Mouse (Mus musculus): ENCODE data around the gene Sirt2. TPM values are rescaled to one million over a fixed set of nuclear protein-coding genes. Genes with fewer than 3 reads are reported as not detected.

The Sirt2 gene
- polyA plus RNA-seq, 1 experiment from 2014 or later: 110 TPM

GRCm38 (mm10) chr7:28807641-28808220 lies 41.2 kb downstream of the Sirt2 start:
- peak overlapping the region; percentile 89 for H3K9ac ChIP-seq (replicated peaks; ENCODE audit: low read depth, low read length)
- no peak for ATAC-seq (ENCODE audit: low read depth)

GRCm38 (mm10) chr7:28808221-28808941 lies 41.8 kb downstream of the Sirt2 start, which contains the start of gene Hnrnpl:
TSS of gene Hnrnpl (plus strand) at chr7:28808541.
- H3K4me1 ChIP-seq (ENCODE audit: control insufficient read depth, insufficient read depth, low read length): peaks cover 22% of the 10 kb centered on the region
- no peak; the same call in 1 of the 2 replicates for ATAC-seq (ENCODE audit: low read depth)

More at GRCm38 (mm10) chr7:28807641-28808220, 41.2 kb downstream of the Sirt2 start:
- Histone ChIP-seq H3K4me3 (ENCODE audit: low read depth, low read length) (peak overlapping the region; percentile 78), H3K4me2 (ENCODE audit: low read depth, low read length) (peak overlapping the region; percentile 91), H3K9me3 (ENCODE audit: control insufficient read depth, low read length) (no peaks in the 10 kb centered on the region), H3K27ac (ENCODE audit: low read depth, low read length) (peak overlapping the region; percentile 100), H3K27me3 (ENCODE audit: control insufficient read depth, insufficient read depth, low read length) (no peaks in the 10 kb centered on the region), H3K4me1 (ENCODE audit: control insufficient read depth, insufficient read depth, low read length) (peaks cover 19% of the 10 kb centered on the region), H3K36me3 (ENCODE audit: control insufficient read depth, insufficient read depth, low read length) (peaks cover 4% of the 10 kb centered on the region; the same call in 1 of the 2 replicates)
- 50% methylated on average over 8 of the region's 8 CpGs for WGBS

GRCm38 (mm10) chr7:28808957-28809393 lies 42.4 kb downstream of the Sirt2 start:
- Histone ChIP-seq H3K4me3 (ENCODE audit: low read depth, low read length) (peak overlapping the region; percentile 78), H3K9me3 (ENCODE audit: control insufficient read depth, low read length) (no peaks in the 10 kb centered on the region), H3K27ac (ENCODE audit: low read depth, low read length) (peak overlapping the region; percentile 100), H3K36me3 (ENCODE audit: control insufficient read depth, insufficient read depth, low read length) (peaks cover 14% of the 10 kb centered on the region), H3K4me2 (ENCODE audit: low read depth, low read length) (peak overlapping the region; percentile 91), H3K4me1 (ENCODE audit: control insufficient read depth, insufficient read depth, low read length) (peaks cover 22% of the 10 kb centered on the region), H3K9ac (replicated peaks; ENCODE audit: low read depth, low read length) (peak overlapping the region; percentile 89), H3K27me3 (ENCODE audit: control insufficient read depth, insufficient read depth, low read length) (no peaks in the 10 kb centered on the region)
- ATAC-seq (ENCODE audit: low read depth): peak; percentile 51
- WGBS: under 1% methylated on average over 21 of the region's 32 CpGs

More at GRCm38 (mm10) chr7:28808221-28808941, 41.8 kb downstream of the Sirt2 start, which contains the start of gene Hnrnpl:
- peak within 1 kb of the TSS; percentile 91 for H3K4me2 ChIP-seq (ENCODE audit: low read depth, low read length)
- H3K36me3 ChIP-seq (ENCODE audit: control insufficient read depth, insufficient read depth, low read length): peaks cover 8% of the 10 kb centered on the region; the same call in 1 of the 2 replicates
- no peaks in the 10 kb centered on the region for H3K9me3 ChIP-seq (ENCODE audit: control insufficient read depth, low read length)
- 5% methylated on average over 34 of the region's 35 CpGs for WGBS
- peak within 1 kb of the TSS; percentile 78 for H3K4me3 ChIP-seq (ENCODE audit: low read depth, low read length)
- peak within 1 kb of the TSS; percentile 100 for H3K27ac ChIP-seq (ENCODE audit: low read depth, low read length)
- H3K27me3 ChIP-seq (ENCODE audit: control insufficient read depth, insufficient read depth, low read length): no peaks in the 10 kb centered on the region
- peak within 1 kb of the TSS; percentile 89 for H3K9ac ChIP-seq (replicated peaks; ENCODE audit: low read depth, low read length)

- H3K27ac ChIP-seq (ENCODE audit: low read depth, low read length): peak overlapping the region; percentile 100
- no peaks in the 10 kb centered on the region for H3K27me3 ChIP-seq (ENCODE audit: control insufficient read depth, insufficient read depth, low read length)
- H3K9ac ChIP-seq (replicated peaks; ENCODE audit: low read depth, low read length): peak overlapping the region; percentile 89
- peaks cover 22% of the 10 kb centered on the region for H3K4me1 ChIP-seq (ENCODE audit: control insufficient read depth, insufficient read depth, low read length)
- peak; percentile 21 for ATAC-seq (ENCODE audit: low read depth)
- peak overlapping the region; percentile 78 for H3K4me3 ChIP-seq (ENCODE audit: low read depth, low read length)
- H3K9me3 ChIP-seq (ENCODE audit: control insufficient read depth, low read length): no peaks in the 10 kb centered on the region
- H3K36me3 ChIP-seq (ENCODE audit: control insufficient read depth, insufficient read depth, low read length): peaks cover 20% of the 10 kb centered on the region
- peak overlapping the region; percentile 91 for H3K4me2 ChIP-seq (ENCODE audit: low read depth, low read length)
- WGBS: under 1% methylated on average over 35 of the region's 35 CpGs
Measured at GRCm38 (mm10) chr7:28809401-28810089, 43.0 kb downstream of the Sirt2 start.

GRCm38 (mm10) chr7:28810107-28811066 lies 43.9 kb downstream of the Sirt2 start:
- WGBS: under 1% methylated on average over 69 of the region's 70 CpGs
- H3K36me3 ChIP-seq (ENCODE audit: control insufficient read depth, insufficient read depth, low read length): peaks cover 28% of the 10 kb centered on the region
- H3K27me3 ChIP-seq (ENCODE audit: control insufficient read depth, insufficient read depth, low read length): no peaks in the 10 kb centered on the region
- H3K4me2 ChIP-seq (ENCODE audit: low read depth, low read length): peak overlapping the region; percentile 91
- H3K4me1 ChIP-seq (ENCODE audit: control insufficient read depth, insufficient read depth, low read length): peaks cover 27% of the 10 kb centered on the region
- no peaks in the 10 kb centered on the region for H3K9me3 ChIP-seq (ENCODE audit: control insufficient read depth, low read length)
- peak; percentile 94 for ATAC-seq (ENCODE audit: low read depth)
- peak overlapping the region; percentile 100 for H3K27ac ChIP-seq (ENCODE audit: low read depth, low read length)
- peak overlapping the region; percentile 78 for H3K4me3 ChIP-seq (ENCODE audit: low read depth, low read length)
- peak overlapping the region; percentile 90 for H3K9ac ChIP-seq (replicated peaks; ENCODE audit: low read depth, low read length)

- H3K27me3 ChIP-seq (ENCODE audit: control insufficient read depth, insufficient read depth, low read length): no peaks in the 10 kb centered on the region
- WGBS: 0% methylated on average over 39 of the region's 40 CpGs
- H3K36me3 ChIP-seq (ENCODE audit: control insufficient read depth, insufficient read depth, low read length): peaks cover 37% of the 10 kb centered on the region
- H3K4me2 ChIP-seq (ENCODE audit: low read depth, low read length): peak overlapping the region; percentile 97
- peaks cover 28% of the 10 kb centered on the region for H3K4me1 ChIP-seq (ENCODE audit: control insufficient read depth, insufficient read depth, low read length)
- peak overlapping the region; percentile 97 for H3K27ac ChIP-seq (ENCODE audit: low read depth, low read length)
- peak; percentile 18; the same call in 1 of the 2 replicates for ATAC-seq (ENCODE audit: low read depth)
- H3K9me3 ChIP-seq (ENCODE audit: control insufficient read depth, low read length): no peaks in the 10 kb centered on the region
- H3K4me3 ChIP-seq (ENCODE audit: low read depth, low read length): peak overlapping the region; percentile 78
- peak overlapping the region; percentile 90 for H3K9ac ChIP-seq (replicated peaks; ENCODE audit: low read depth, low read length)
Measured at GRCm38 (mm10) chr7:28811228-28811627, 44.7 kb downstream of the Sirt2 start.

- Histone ChIP-seq H3K4me1 (ENCODE audit: control insufficient read depth, insufficient read depth, low read length) (peaks cover 28% of the 10 kb centered on the region), H3K4me2 (ENCODE audit: low read depth, low read length) (peak overlapping the region; percentile 97), H3K9me3 (ENCODE audit: control insufficient read depth, low read length) (no peaks in the 10 kb centered on the region), H3K4me3 (ENCODE audit: low read depth, low read length) (peak overlapping the region; percentile 78), H3K36me3 (ENCODE audit: control insufficient read depth, insufficient read depth, low read length) (peaks cover 41% of the 10 kb centered on the region), H3K9ac (replicated peaks; ENCODE audit: low read depth, low read length) (peak overlapping the region; percentile 90; the same call in 1 of the 2 replicates), H3K27me3 (ENCODE audit: control insufficient read depth, insufficient read depth, low read length) (no peaks in the 10 kb centered on the region), H3K27ac (ENCODE audit: low read depth, low read length) (no peak overlapping the region)
- ATAC-seq (ENCODE audit: low read depth): no peak
- 13% methylated on average over 7 of the region's 7 CpGs for WGBS
Measured at GRCm38 (mm10) chr7:28811640-28812275, 45.2 kb downstream of the Sirt2 start.
